Mouse (Mus musculus) C2C12 (cell line): ENCODE data around the gene Cuedc2.

Experiments
- CEBPB ChIP-seq: IDR thresholded peaks from one replicate; pipeline ENCODE4 v1.6.1; 2011; ENCODE audit warnings: low read depth, mild to moderate bottlenecking, control low read depth, moderate library complexity
- CTCF ChIP-seq: IDR thresholded peaks from one replicate; pipeline ENCODE4 v1.5.1; 2011; ENCODE audit not compliant: control insufficient read depth, insufficient read depth, insufficient read length
- USF1 ChIP-seq: IDR thresholded peaks from one replicate; pipeline ENCODE4 v1.6.1; 2011; ENCODE audit warnings: low read depth, mild to moderate bottlenecking, control low read depth, moderate library complexity

DNA sequence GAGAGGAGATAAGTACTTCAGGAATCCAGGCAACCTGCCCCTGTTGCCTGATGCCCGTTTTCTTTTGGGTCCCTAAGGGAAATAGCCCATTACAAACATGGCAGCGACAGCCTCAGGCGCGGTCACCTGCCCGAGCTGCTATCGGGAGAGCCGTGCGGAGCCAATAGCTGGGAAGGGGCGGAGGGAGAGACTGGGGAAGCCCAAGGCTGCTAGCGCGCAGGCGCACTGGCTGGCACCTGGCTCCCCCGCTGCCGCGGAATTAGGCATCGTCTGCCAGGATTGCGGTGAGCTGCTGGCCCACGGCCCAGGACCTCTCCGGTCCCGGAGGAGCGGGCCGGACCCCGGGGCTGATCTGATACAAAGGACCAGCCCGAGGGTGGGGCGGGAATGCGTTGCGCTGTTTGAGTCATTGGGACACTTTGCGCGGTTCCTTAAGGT lies 18.2 kb upstream of the Cuedc2 start:
- TF ChIP-seq CTCF: no peak
- peak; percentile 40 for TF ChIP-seq USF1
- no peak for TF ChIP-seq CEBPB
